Mouse (Mus musculus) gonadal fat pad, adult 2 months (tissue): ENCODE results near the gene Npas2. TPM values are rescaled to one million over a fixed set of nuclear protein-coding genes. Genes with fewer than 3 reads are reported as not detected.

ENCODE experiments used
- DNase-seq: peaks from one replicate; pipeline ENCODE4 v3.0.0-alpha.2; 2012; ENCODE audit warnings: low read depth
- polyA plus RNA-seq: library from polyadenylated mRNA; depleted of rRNA; stranded (reverse); fragments of >200 nt; gene quantifications from 2 replicates; pipeline ENCODE4 v1.2.3, GENCODE M21; 2012

Npas2 gene
- polyA plus RNA-seq, 1 experiment = 3.7 TPM

DNA sequence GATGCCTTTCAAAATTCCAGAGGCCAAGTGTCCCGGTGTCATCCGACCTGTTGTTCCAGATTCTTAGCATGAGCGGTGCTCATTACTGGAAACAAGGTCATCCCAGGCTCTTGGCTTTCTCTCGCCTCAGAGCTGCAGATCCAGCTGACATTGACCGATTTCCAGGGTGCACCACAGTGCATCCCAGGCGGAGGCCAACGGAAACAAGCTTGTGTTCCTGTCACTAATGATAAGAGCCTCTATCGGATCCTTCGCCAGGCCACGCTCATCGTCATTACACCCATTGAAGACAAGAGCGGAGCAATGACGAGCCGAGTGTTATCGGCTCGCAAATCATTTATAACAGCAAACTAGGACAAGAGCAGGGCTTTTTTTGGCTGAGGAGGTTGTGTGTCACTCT, 91.3 kb downstream of the Npas2 start:
- peak; percentile 45 for DNase-seq

DNA sequence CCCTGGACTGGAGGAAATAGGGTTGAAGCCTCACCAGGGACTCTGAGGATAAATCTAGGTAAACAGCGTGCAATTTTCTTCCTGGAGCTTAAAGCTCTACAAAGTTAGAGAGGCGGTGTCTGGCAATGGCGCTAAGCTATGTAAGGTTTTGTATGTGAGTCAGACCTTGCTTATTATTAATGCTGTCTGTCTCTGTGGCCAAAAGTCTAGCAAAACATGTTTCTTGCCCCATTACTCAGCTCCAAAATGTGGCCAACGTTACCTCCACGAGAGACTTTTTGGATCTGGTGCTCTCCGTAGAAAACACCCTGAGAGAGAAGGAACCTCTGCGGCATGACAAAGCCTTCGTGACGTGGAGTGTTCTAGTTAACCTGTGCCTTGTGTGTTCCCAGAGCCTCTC, 93.5 kb downstream of the Npas2 start:
- no peak for DNase-seq

DNA sequence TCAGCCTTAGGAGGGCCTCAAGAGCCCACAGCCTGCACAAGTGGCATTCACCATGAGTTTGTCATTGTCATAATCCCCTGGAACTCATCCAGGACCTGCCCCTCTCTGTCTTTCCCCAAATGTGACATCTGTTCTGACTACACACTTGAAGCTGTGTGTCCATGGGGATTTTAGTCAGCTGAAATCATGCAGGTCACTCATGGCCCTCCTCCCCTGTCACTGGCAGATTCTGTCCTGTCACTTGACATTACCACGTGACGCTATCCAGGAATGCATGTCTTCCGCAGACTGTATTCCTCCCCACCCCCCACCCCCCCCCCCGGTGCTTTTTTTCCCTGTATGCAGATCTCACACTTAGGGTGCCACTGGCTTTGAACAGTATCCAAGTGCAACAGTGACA, 94.3 kb downstream of the Npas2 start:
- DNase-seq = no peak

DNA sequence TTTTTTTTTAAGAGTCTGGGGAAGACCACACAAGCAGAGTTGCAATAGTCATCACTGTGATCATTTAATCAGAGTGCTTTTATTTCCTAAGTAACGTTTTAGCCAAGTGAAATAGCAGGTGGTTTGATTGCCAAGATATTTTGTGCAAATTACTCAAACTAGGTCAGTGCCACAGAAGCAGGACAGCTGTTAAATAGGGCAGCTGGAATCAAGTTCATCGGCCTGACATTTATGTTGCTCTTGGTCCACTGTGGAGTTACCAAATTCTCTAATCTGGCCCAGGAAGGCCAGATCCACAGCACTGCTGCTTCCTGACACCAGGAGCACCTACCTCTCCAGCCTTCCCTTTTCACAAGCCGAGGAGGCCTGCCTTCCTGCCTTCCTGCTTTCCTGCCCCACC, 94.9 kb downstream of the Npas2 start:
- no peak for DNase-seq

DNA sequence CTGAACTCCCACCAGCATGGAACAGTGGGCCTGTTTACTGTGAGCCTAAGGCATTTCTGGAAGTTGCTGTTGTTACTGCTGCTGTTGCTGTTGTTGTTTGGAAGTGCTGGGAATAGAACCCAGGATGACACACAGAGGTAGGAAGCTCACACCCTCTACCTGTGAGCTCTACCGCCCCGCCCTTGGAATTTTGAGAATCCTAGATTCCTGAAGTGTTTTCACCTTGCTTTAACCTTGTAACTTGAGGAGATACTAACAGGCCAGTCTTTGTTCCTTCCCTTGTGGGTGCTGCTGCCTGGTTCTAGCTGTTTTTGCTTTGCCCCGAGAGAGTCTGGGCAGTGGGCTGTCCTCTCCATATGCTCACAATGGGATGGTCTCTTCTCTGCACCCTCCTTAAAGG, 98.5 kb downstream of the Npas2 start:
- no peak for DNase-seq

DNA sequence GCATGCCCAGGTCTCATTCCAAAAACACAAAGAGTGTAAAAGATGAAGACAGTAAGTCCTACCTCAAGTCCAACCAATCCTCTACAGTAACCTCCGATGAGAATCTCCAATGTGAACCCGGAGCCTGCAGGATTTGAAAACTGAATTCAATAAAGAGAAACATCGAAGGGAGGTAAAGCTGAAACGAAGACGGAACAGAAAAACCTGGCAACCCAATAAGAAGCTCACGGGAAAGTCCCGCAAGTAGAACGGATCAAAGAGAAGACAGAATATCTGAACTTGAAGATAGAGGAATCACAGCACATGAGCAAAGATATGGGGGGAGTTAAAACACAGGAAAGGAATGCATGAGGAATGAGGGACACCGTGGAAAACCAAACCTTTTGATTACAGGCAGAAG, 104.8 kb downstream of the Npas2 start:
- no peak for DNase-seq

DNA sequence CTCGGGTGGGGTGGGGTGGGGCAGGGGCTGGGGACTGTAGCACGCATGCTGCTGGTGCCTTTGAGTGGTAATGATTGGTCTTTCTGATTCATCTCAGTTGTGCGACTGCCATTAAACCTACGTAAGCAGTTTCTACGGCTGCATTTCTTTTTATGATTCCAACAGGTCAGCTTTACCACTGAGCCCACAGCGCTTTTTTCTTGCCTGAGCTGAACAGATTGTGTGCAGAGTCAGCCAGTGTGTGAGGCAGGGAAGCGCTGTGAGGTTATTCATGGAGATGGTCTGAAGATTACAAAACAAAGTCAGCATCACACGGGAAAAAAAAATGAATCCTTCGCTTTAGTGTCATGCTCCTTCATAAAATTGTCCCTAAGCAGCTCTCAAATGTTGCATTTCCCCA, 106.7 kb downstream of the Npas2 start:
- no peak for DNase-seq

DNA sequence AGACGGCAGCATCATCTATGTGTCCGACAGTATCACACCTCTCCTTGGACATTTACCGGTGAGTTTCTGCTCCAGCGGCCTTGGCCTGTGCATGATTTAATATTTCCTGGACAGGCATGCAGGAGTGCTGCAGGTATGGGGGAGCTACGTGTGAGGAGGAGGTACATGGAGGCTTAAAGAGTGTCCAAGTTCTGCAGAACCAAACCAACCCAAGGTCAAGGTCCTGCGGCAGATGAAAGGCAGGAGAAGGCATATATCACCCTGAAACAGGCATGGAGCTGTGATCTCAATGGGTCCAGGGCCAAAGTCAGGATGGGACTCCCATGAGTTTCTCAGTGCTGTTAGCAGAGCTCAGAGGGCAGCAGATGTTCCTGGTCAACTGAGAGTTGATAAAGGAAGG, 107.1 kb downstream of the Npas2 start:
- DNase-seq = no peak

DNA sequence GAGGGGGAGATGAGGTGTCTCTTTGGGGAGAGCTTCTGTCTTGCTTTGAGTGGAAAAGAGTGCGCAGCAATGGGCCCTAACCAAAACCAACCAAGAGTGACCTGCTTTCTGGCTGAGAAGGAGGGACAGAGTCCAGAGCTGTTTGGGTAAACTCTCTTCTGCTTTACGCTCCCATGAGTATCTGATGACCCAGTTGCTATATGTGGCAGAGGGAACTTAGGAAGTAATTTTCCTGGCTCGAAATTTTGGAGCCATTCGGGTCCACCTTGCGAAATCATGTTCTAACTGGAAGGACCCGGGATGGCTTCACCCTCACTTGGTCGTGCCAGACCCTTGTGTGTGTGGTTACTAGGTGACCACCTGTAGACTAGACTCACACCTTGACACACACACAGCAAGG, 108.7 kb downstream of the Npas2 start:
- no peak for DNase-seq

DNA sequence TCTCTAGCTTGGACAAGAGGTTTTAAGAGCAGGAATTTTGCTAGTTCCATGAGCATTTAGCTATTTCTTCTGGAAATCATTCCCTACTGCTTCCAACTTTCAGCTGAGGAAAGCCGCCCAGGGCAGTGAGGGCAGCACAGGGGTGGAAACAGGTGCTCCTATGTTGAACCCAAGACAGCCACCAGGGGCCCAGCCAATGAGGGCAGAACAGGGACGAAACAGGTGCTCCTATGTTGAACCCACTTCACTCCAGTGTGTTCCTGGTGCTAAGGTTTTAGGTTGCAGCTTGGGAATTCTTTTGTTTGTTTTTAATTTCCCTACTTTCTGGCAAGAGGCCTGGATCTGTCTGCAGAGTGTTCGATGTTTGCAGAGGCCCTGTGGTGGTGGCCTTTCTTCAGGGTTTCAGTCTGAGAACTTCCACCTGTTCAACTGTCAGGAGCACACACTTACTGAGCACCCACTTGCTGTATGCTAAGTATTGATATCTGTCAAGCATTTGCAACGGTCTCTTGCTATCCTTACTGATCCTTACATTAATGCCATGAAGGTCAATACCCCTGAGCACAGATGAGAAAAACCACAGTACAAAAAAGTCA, 109.6 kb downstream of the Npas2 start:
- DNase-seq = no peak

DNA sequence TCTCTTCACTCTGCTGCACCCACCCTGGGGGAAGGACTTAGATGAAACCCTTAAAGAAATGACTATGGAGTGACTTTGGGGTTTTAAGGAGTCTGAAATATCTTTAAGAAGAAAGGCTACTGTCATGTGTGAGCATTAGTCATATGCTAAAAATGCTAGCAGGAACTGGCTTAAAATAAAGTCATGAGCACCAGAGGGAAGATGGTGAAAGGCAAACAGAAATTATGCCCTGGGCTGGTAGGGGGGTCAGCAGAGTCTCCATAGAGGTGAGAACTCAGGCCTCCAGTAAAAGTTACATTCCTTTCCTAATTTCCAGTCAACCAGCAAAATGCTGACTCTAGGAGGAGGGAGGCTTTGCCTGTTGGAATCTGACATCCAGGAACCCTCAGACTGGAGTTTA, 113.8 kb downstream of the Npas2 start:
- DNase-seq = no peak

DNA sequence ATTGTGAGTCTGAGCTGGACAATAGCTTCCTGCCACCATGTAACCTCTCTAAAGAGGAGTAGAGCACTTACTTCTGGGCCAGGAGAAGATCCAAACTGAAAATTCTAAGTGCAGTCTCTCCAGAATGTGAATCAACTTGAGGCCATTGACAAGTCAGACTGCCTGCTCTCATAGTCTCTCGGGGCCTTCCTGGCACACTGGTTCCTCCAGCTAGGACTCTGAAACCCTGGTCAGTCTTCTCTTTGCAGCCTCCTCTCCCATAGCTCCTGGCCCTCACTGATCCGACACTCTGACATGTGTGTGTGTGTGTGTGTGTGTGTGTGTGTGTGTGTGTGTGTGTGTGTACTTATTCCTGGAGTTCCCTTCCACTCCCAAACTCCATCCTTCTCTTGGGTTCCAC, 114.4 kb downstream of the Npas2 start:
- DNase-seq = no peak

DNA sequence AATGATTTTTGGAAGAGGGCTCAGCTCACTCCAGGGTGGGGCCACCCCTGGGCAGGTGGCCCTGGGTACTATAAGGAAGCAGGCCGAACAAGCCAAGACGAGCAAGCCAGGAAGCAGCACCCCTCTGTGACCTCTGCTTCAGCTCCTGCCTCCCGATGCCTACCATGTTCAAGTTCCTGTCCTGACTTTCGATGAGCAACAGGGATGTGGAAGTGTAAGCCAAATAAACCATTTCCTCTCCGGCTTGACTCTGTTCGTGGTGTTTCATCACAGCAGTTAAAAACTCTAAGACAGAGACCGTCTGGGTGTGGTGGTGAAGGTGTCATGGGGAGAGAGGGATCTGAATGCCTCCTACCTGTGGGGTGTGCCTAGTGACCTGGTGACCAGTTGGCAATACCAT, 116.0 kb downstream of the Npas2 start:
- no peak for DNase-seq

DNA sequence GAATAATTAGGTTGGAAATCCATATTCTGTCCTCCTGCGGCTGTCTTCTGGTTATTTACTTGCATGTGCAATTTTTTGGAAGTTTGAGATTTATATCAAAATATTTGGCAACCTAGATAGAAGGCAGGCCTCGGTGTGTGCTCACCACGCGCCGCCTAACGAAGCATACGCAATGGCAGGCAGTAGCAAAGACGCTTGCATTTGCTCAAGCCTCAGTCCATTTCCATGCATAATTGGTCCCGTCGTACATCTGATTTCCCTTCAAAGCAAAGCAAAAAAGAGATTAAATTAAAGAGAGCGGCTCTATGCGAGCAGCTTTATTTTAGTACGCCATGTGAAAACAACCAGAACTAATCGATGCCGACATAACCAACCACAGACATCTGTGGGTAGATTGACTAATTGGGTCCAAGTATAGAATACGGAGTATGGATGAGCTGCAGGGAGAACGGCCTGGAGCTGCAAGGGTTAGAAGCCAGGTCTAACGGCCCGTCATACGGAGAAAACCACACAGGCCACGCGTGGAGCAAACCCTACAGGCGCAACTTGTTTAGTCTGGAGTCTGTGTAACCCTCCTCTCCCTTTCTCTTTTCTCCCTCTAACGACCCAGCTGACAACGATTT, 118.9 kb downstream of the Npas2 start:
- DNase-seq = no peak

DNA sequence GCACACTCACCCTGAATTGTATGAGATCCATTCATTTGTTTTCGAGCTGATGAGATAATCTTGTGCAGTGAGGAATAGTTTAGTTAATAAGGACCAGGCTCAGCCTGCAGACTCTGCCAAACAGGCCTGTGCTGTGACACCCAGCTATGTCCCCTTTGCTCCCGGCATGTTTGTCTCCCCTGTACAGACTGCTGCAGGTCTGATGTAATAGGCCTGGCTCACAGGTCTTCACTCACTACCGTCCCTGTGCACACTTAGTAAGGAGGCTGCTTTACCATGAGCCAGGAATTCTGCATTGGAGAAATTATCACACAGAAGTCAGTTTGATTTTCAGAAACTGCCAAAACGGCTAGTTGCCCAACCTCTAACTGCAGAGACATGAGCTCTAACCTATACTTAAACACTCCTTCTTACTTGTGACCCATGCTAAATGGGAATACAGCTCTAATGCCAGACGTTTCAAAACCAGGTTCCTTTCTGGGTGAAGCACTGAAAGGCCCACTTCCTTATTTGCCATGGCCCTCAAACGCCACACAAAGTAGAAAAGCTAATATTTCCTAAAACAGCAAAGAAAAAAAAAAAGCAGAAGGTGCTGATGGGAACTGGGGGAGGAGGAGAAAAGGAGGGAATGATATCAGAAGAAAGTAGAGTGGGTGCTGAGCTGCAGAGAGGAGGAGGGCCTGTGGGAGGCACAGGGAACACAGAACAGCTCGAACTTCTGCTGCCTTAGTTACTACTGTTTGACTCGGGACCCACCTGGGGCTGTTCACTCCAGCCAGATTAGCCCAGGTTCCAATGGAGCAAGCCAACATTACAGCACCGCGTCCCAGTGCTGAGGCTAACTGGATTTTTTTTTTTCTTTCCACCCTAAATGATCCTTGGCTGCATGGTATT, 120.1 kb downstream of the Npas2 start:
- no peak for DNase-seq

DNA sequence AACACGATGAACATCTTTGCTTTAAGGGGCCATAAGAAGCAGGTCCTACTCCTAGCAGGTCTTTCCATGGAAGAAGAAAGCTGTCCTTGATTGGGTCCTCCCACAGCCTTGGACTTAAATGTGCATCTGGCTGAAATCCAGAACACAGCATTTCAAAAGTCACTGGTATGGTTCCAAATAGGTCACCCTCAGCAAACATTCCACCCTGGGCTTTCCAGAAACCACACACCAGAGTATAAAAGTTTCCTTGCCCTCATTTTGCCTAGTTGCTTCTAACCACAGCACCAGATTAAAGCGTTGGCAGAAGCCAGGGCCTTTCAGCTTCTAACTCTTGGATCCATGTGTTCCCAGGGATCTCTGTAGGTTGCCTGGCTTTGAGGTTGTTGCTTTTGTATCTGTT, 124.4 kb downstream of the Npas2 start:
- DNase-seq = peak; percentile 81

DNA sequence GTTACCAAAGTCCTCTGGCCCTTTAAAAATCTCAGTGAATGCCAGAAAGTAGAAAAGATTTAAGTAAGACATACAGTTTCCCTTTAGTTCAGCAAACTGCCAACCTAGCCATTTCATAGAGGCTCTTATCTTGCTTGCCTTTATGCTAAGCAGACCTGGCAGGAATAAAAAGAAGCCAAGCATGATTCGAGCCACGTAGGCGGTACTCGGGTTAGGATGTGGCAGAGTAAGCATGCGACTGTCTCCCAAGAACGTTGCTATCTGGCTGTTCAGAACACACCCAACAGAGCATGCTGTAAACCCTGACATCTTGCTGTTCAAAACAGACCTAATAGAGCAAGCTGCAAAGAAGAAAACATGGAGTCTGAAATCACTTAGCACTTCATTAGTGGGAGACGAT, 125.3 kb downstream of the Npas2 start:
- no peak for DNase-seq

DNA sequence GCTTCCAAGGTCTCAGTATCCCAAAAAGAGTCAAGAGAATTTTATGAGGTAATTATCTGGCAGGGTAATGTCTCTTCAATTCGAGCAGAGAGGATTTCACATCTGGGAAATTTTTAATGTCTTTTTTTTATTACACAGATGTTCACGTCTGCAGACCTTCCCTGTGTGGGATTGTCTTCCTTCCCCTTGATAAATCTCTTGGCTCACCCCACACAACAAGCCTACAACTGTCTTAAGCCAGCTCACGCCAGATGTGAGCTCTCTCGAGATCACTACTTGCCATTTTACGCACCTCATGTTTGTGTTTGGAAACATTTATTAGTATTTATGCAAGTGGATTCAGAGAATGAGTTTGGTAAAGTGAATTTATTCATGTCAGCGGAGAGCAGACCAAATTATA, 128.4 kb downstream of the Npas2 start:
- DNase-seq = no peak

DNA sequence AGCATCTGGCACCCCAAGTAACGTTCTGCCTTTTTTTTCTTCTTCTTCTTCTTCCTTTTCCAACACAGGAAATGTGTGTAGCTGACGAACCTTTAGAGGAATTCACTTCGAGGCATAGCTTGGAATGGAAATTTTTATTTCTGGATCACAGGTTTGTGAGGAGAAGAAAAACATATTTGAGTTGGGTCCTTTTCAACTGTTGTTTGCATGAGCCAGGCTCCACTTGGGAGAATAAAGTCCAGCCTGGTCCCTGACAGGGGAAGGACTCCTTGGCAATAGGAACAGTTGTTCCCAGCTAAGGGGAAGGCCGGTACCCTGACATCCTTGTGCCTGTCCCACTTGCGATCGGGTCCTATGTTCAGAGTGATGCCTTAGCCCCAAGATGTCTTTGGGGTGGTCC, 131.7 kb downstream of the Npas2 start:
- no peak for DNase-seq

DNA sequence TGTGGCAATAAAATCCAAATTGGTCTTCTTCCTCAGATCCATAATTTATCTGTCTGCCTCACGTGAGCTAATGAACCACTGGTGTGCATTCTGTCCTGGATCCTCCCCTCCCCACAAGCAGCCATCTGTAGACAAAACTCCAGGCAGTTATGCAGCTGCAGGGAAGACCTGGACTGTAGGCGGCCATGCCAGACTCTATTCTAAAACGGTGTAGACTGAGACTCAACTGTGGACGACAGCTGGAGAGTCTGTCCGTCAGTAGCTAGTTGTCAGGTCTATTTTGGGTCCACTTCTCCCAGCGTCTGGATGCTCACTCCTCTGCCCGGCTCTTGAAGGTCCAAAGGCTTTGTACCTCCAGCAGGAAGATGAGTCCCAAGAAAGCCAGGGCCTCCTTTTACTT, 134.0 kb downstream of the Npas2 start:
- no peak for DNase-seq

DNA sequence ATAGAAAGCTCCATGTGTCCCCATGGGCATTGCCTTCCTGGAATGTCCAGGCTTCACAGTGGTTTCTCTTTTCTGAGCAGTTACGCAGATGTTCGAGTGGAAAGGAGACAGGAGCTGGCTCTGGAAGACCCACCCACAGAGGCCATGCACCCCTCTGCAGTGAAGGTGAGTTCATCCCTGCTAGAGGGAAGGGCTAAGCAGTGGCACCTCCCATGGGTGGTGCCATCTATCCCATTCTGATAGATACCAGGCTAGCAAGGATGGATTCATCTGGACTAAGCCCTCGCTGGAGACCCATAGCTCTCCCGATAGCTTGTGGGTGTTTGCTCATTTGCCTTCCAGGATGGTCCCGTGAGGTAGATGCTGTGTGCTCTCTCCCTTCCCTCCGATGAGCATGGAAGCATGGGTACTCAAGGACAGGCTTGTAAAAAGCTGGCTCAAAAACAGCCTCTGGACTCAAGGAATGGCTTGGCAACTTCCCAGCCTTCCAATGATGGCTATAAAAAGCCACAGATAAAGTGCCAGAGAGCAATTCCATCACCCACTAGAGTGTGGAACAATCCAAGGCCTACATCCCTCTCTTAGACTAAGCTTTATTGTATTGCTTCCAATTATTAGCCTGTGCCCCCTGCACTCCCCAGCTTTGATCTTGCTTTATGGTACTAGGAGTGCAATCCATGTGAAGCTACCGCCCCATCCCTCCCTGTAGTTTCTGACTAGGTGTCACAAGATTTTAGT, 137.5 kb downstream of the Npas2 start:
- no peak for DNase-seq

DNA sequence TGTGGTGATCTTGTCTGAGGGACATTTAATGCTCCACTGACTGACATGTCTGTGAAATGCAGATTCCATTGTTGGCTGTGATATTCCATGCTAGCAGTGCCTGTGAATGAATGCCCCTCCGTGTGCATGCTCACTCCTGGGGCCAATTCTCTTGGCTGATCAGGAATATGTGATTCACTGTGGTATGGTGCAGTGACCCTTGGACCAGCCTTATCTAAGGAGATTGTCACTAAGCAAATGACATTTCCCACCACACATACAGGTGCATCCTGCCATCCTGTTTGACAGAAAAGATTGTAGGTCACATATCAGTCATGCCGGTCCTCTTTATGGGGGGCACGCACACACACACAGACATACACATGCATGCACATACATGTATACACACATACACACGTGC, 138.9 kb downstream of the Npas2 start:
- DNase-seq = no peak
